Mouse (Mus musculus) liver, postnatal 0 days (tissue): ENCODE measurements at regions not wholly inside any gene's neighbourhood (a gene's known extent, or its start where the extent isn't known, plus 50 kb on each side); places are given as distances from the start of the nearest gene placed in this dataset.

Source experiments
- ATAC-seq: fragments of 200-750 bp; cut with Nextera tagmentation; 2 replicates; pipeline ENCODE4 v1.8.0; 2017; ENCODE audit warnings: mild to moderate bottlenecking, moderate library complexity
- DNase-seq: peaks from one replicate; pipeline ENCODE4 v3.0.0-alpha.2; 2016
- H3K27ac ChIP-seq: fragments of 300-500 bp; sonication (generic); 2 replicates; pipeline ENCODE4 v1.5.1; 2014; ENCODE audit warnings: antibody characterized with exemption, moderate library complexity, mild to moderate bottlenecking, low read depth
- H3K27me3 ChIP-seq: fragments of 300-500 bp; sonication (generic); 2 replicates; pipeline ENCODE4 v1.6.1; 2014; ENCODE audit warnings: low read length, control low read depth, mixed read lengths; ENCODE audit not compliant: insufficient read depth
- H3K36me3 ChIP-seq: fragments of 300-500 bp; sonication (generic); replicated peaks from 2 replicates; pipeline ENCODE4 v1.6.1; 2014; ENCODE audit warnings: mild to moderate bottlenecking, control low read depth, low read length, moderate library complexity, mixed read lengths; ENCODE audit not compliant: insufficient read depth
- H3K4me1 ChIP-seq: fragments of 300-500 bp; sonication (generic); 2 replicates; pipeline ENCODE4 v1.6.1; 2014; ENCODE audit warnings: antibody characterized with exemption, mild to moderate bottlenecking, control low read depth; ENCODE audit not compliant: insufficient read depth
- H3K4me2 ChIP-seq: fragments of 300-500 bp; sonication (generic); 2 replicates; pipeline ENCODE4 v1.6.1; 2014; ENCODE audit warnings: low read depth, mild to moderate bottlenecking, low read length, moderate library complexity, mixed read lengths
- H3K4me3 ChIP-seq: fragments of 300-500 bp; sonication (generic); 2 replicates; pipeline ENCODE4 v1.5.1; 2014; ENCODE audit warnings: low read depth, low read length
- H3K9ac ChIP-seq: fragments of 300-500 bp; sonication (generic); replicated peaks from 2 replicates; pipeline ENCODE4 v1.6.1; 2014; ENCODE audit warnings: mild to moderate bottlenecking, moderate library complexity
- H3K9me3 ChIP-seq: fragments of 300-500 bp; sonication (generic); 2 replicates; pipeline ENCODE4 v1.6.1; 2016; ENCODE audit warnings: mild to moderate bottlenecking, control low read depth, low read length, mixed read lengths
- CTCF ChIP-seq: sonication (generic); IDR thresholded peaks from 2 replicates; pipeline ENCODE4 v1.5.1; 2016; ENCODE audit warnings: antibody characterized with exemption, low read depth
- EP300 ChIP-seq: IDR thresholded peaks from 2 replicates; pipeline ENCODE4 v1.6.1; 2016; ENCODE audit warnings: antibody characterized with exemption, low read depth, mild to moderate bottlenecking
- WGBS: fragments of 180-500 bp; shearing (Covaris S2); extraction: QIAGEN DNeasy Blood & Tissue Kit; methylation state at CpG from one replicate; pipeline ENCODE4 v1.1.7; 2014; ENCODE audit not compliant: insufficient replicate concordance; 5-methylcytosine and 5-hydroxymethylcytosine counted together

DNA sequence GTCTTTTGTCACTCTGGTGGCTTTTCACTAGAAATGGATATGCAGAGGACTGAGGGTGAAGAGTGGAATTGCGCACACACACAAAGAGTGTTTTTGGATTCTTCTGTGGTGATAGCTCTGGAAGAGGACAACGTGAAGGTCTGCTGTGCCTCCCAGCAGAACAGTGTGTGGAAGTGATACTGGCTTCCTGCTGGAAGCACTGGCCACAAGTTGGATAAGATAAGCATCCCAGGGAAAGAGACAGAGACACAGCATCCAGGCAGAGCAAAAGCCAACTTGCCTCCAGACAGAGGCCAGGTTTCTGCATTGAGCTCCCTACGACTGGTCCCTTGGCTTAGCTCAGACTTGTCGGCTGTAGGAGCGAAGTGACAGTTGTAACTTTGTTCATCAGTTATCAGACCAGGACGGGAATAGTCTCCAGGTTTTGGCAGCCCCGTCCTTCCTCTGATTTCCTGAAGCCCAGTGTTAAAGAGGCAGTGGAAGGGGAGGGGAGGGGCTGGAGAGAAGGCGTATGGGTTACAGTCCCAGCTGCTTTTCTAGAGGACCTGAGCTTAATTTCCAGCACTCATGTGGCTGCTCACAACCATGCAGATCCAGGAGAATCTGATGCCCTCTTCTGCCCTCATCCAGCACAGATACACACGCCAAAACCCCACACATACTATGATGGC, 89.2 kb downstream of the Tmem170b start:
- 55% methylated on average over 9 of the region's 9 CpGs for WGBS
- Histone ChIP-seq H3K9me3 (no peaks in the 10 kb centered on the region), H3K4me1 (no peaks in the 10 kb centered on the region), H3K4me2 (no peak overlapping the region), H3K27ac (no peak overlapping the region), H3K36me3 (no peaks in the 10 kb centered on the region), H3K27me3 (no peaks in the 10 kb centered on the region), H3K9ac (no peak overlapping the region), H3K4me3 (no peak overlapping the region)
- no peak for TF ChIP-seq CTCF
- no peak for TF ChIP-seq EP300
- DNase-seq (no peak), ATAC-seq (0 out of 2 replicates have a peak, but pooled peaks have one; percentile 17)

DNA sequence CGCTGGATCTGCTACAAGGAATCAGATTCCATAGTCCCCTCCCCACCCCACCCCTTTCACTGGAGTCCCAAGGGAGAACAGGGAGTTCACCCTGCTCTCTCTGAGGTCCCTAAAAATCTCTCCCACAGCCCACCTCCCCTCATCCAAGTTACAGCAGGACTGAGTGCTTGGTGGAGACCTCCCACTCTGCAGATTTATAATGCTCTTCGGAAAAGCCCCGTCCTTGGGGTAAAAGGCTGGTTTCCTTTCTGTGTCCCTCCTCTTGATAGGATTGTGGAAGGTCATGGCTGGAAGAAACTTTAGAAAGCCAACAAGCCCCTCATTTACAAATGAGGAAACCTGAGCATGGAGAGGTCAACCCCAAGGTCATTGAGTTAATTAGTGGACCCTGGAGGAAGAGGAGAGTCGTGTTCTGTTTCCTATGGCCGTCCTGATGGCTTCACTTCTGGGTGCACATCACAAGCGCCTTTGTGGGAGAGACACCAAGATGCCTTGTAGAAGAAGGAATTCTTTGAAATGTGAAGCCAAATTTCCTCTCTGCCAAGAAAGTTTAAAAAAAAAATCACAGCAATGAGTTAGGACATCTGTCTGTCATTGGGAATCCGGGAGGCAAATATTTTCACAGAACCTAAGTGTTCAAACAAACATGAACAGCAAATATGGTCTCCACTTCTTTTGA, 91.2 kb downstream of the Tmem170b start:
- H3K27me3 ChIP-seq = no peaks in the 10 kb centered on the region
- ATAC-seq (no peak), DNase-seq (no peak)
- no peak overlapping the region for H3K9ac ChIP-seq
- no peak overlapping the region for H3K4me2 ChIP-seq
- no peaks in the 10 kb centered on the region for H3K9me3 ChIP-seq
- no peaks in the 10 kb centered on the region for H3K4me1 ChIP-seq
- 74% methylated on average over 7 of the region's 7 CpGs for WGBS
- H3K27ac ChIP-seq = no peak overlapping the region
- H3K4me3 ChIP-seq = no peak overlapping the region
- TF ChIP-seq EP300 (no peak), CTCF (no peak)
- H3K36me3 ChIP-seq = no peaks in the 10 kb centered on the region

- H3K9me3 ChIP-seq = no peaks in the 10 kb centered on the region
- no peak for ATAC-seq
- no peak overlapping the region for H3K4me2 ChIP-seq
- no peak overlapping the region for H3K9ac ChIP-seq
- H3K27ac ChIP-seq = no peak overlapping the region
- no peak overlapping the region for H3K4me3 ChIP-seq
- H3K36me3 ChIP-seq = no peaks in the 10 kb centered on the region
- H3K4me1 ChIP-seq = no peaks in the 10 kb centered on the region
- TF ChIP-seq CTCF = no peak
- no peak for TF ChIP-seq EP300
- WGBS = 72% methylated on average over 3 of the region's 3 CpGs
- no peak for DNase-seq
- no peaks in the 10 kb centered on the region for H3K27me3 ChIP-seq
Observed at GRCm38 (mm10) chr13:41701345-41701744, 95.6 kb downstream of the Tmem170b start.

DNA sequence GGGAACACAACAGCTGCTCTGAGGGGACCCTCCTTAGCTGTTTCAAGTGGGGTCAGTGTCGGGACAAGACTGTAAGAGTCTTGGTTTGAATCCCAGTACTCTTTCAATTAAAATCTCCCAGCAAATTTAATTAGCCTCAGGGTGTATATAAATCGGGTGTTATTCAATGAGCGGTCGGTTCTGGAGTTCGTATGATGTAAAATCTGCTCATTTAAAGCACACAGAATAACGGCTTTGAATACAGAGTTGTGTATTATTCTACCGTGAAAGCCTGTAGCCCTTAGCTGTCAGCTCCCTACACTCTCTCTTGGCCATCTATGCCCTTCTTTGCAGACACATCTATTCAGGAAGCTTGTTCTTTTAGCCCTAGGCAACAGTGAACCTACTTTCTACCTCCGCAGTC, 96.1 kb downstream of the Tmem170b start:
- WGBS = 81% methylated on average over 8 of the region's 8 CpGs
- DNase-seq = no peak
- TF ChIP-seq CTCF (no peak), EP300 (no peak)
- Histone ChIP-seq H3K4me2 (no peak overlapping the region), H3K27me3 (no peaks in the 10 kb centered on the region), H3K9me3 (no peaks in the 10 kb centered on the region), H3K9ac (no peak overlapping the region), H3K36me3 (no peaks in the 10 kb centered on the region), H3K4me3 (no peak overlapping the region), H3K27ac (no peak overlapping the region), H3K4me1 (no peaks in the 10 kb centered on the region)
- no peak for ATAC-seq

DNA sequence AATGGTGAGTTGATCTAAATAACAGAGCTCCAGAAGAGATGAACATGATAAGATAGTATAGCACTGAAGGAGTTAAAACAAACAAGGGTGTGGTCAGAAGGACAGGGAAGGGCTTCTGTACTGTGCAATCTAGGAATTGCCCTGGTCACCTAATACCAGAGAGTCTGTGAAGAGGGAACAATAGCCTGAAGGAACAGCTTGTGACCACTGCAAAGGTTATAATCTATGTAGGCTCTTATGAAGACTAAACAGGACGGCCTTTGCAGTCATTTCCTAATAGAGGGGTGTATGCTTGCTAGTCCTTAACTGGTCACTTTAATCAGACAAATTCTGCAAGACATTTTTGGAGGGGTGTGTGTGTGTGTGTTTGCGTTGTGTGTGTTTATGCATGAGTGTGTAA, 97.5 kb downstream of the Tmem170b start:
- Histone ChIP-seq H3K9ac (no peak overlapping the region), H3K4me3 (no peak overlapping the region), H3K36me3 (no peaks in the 10 kb centered on the region), H3K4me1 (no peaks in the 10 kb centered on the region), H3K27me3 (no peaks in the 10 kb centered on the region), H3K4me2 (no peak overlapping the region), H3K9me3 (no peaks in the 10 kb centered on the region), H3K27ac (no peak overlapping the region)
- peak; percentile 35; the same call in 1 of the 2 replicates for ATAC-seq
- no peak for DNase-seq
- TF ChIP-seq EP300 (no peak), CTCF (no peak)
- WGBS = 73% methylated on average over 2 of the region's 2 CpGs

GRCm38 (mm10) chr13:41703618-41704017, 97.9 kb downstream of the Tmem170b start:
- 53% methylated on average over 8 of the region's 8 CpGs for WGBS
- Histone ChIP-seq H3K4me2 (no peak overlapping the region), H3K36me3 (no peaks in the 10 kb centered on the region), H3K4me3 (no peak overlapping the region), H3K27ac (no peak overlapping the region), H3K9ac (no peak overlapping the region), H3K9me3 (no peaks in the 10 kb centered on the region), H3K4me1 (no peaks in the 10 kb centered on the region), H3K27me3 (no peaks in the 10 kb centered on the region)
- TF ChIP-seq EP300 (no peak), CTCF (no peak)
- no peak for DNase-seq
- ATAC-seq = peak; percentile 21; the same call in 1 of the 2 replicates
